Mouse (Mus musculus) layer of hippocampus, adult 9-10 months (tissue): ENCODE results near the gene U2af2.

Experiments
- DNase-seq: peaks from one replicate; pipeline ENCODE4 v3.0.0; 2022; ENCODE audit warnings: low spot score

U2af2 gene

GRCm38 (mm10) chr7:5112701-5113100 lies 50.8 kb downstream of the U2af2 start:
- no peak for DNase-seq

GRCm38 (mm10) chr7:5116850-5117249 lies 54.9 kb downstream of the U2af2 start, which contains the start of gene Rfpl4:
Gene Rfpl4 (minus strand): TSS chr7:5116950.
- no peak for DNase-seq

DNA sequence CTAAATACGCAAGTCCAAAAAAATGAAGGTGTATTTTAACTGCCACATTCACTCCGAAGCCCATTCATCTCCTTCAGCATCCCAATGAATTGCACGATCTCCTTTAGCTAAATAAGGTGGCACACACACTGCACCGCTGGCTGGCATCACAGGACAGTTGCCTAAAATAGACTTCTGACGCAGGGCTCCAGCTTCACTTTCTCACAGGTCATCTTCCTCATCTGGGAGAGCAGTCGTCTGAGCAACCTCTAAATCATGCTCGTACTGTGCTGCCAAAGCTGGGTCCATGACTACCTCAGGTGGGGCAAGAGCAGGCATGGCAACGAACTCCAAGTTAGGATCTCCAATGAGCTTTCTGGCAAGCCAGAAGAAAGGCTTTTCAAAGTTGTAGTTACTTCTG lies 63.1 kb downstream of the U2af2 start:
- DNase-seq: no peak

DNA sequence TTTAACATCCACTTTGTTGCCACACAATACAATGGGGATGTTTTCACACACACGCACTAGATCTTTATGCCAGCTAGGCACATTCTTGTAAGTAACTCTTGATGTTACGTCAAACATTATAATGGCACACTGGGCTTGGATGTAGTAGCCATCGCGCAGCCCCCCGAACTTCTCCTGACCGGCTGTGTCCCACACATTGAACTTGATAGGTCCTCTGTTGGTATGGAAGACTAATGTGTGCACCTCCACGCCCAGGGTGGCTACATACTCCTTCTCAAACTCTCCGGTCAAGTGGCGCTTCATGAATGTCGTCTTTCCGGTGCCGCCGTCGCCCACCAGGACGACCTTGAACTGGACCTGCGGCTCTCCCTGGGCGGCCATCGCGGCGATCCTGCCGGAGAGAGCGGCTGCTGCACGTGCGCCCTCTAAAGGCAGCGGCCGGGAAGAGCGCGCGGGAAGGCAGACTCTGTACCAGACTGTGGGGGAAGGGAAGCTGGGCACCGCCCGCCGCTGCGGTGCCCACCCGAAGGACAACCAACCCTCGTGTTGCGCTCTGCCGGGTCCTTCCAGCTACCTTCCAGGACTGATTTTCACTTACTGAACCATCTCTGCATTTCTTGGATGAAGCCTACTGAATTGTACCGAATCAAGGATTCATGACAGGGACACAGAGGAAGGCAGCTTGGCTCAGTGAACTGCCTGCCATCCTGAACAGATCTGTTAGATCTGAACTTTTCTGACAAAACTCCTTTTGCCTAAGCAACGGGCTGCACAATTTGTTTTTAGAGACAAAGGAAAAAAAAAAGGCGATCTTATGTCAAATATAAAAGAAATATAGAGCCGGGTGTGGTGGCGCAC lies 63.8 kb downstream of the U2af2 start, which contains the start of gene Rasl2-9:
Gene Rasl2-9 (minus strand): TSS at position 402 of the 858 bp plus-strand sequence.
- peak; percentile 63 for DNase-seq
